Mouse (Mus musculus): ENCODE results near the gene Cdk15. TPM values are rescaled to one million over a fixed set of nuclear protein-coding genes. Genes with fewer than 3 reads are reported as not detected.

Gene Cdk15
- polyA plus RNA-seq, 1 experiment from 2014 or later = 0.84 TPM

- H3K9ac ChIP-seq (ENCODE audit: low read depth, low read length) = peak overlapping the region; percentile 47
- H3K4me3 ChIP-seq (replicated peaks; ENCODE audit: low read depth, low read length) = peak overlapping the region; percentile 68
- TF ChIP-seq CTCF (IDR thresholded peaks at IDR 0.05; ENCODE audit: low read depth) = peak; percentile 88
- ATAC-seq (replicated peaks; ENCODE audit: low FRiP score, low read depth) = peak; percentile 50
- no peaks in the 10 kb centered on the region for H3K4me1 ChIP-seq (replicated peaks; ENCODE audit: insufficient read depth, low read length)
- no peaks in the 10 kb centered on the region for H3K27me3 ChIP-seq (ENCODE audit: insufficient read depth, low read length)
- under 1% methylated on average over 19 of the region's 19 CpGs for WGBS
- peak overlapping the region; percentile 43 for H3K27ac ChIP-seq
- peak overlapping the region; percentile 70 for H3K4me2 ChIP-seq (ENCODE audit: low read length)
- peak; percentile 88 for DNase-seq (ENCODE audit: low spot score)
- H3K36me3 ChIP-seq (ENCODE audit: insufficient read depth, low read length) = no peaks in the 10 kb centered on the region
- H3K9me3 ChIP-seq (replicated peaks; ENCODE audit: low read length) = no peaks in the 10 kb centered on the region
Observed at GRCm38 (mm10) chr1:59237614-59238211, 19.0 kb upstream of the Cdk15 start.

- H3K27ac ChIP-seq = no peak overlapping the region
- WGBS = 71% methylated on average over 2 of the region's 2 CpGs
Observed at GRCm38 (mm10) chr1:59243770-59244169, 12.9 kb upstream of the Cdk15 start.

GRCm38 (mm10) chr1:59247602-59248001 lies 9.1 kb upstream of the Cdk15 start:
- H3K4me2 ChIP-seq (ENCODE audit: low read length) = peak overlapping the region; percentile 35; the same call in 1 of the 2 replicates
- no peak overlapping the region for H3K4me3 ChIP-seq (replicated peaks; ENCODE audit: low read depth, low read length)
- no peak overlapping the region for H3K9ac ChIP-seq (ENCODE audit: low read depth, low read length)
- peak; percentile 90 for TF ChIP-seq CTCF (IDR thresholded peaks at IDR 0.05; ENCODE audit: low read depth)
- no peaks in the 10 kb centered on the region for H3K9me3 ChIP-seq (replicated peaks; ENCODE audit: low read length)
- H3K4me1 ChIP-seq (replicated peaks; ENCODE audit: insufficient read depth, low read length) = no peaks in the 10 kb centered on the region; the same call in 1 of the 2 replicates
- ATAC-seq (replicated peaks; ENCODE audit: low FRiP score, low read depth) = peak; percentile 33; the same call in 1 of the 2 replicates
- H3K27me3 ChIP-seq (ENCODE audit: insufficient read depth, low read length) = no peaks in the 10 kb centered on the region
- H3K36me3 ChIP-seq (ENCODE audit: insufficient read depth, low read length) = no peaks in the 10 kb centered on the region
- no peak overlapping the region for H3K27ac ChIP-seq
- WGBS = 3% methylated on average over 9 of the region's 9 CpGs
- DNase-seq (ENCODE audit: low spot score) = peak; percentile 87

More at GRCm38 (mm10) chr1:59243770-59244169, 12.9 kb upstream of the Cdk15 start:
- DNase-seq (ENCODE audit: low spot score) (no peak), ATAC-seq (replicated peaks; ENCODE audit: low FRiP score, low read depth) (no peak)
- Histone ChIP-seq H3K4me2 (ENCODE audit: low read length) (no peak overlapping the region), H3K27me3 (ENCODE audit: insufficient read depth, low read length) (no peaks in the 10 kb centered on the region), H3K4me3 (replicated peaks; ENCODE audit: low read depth, low read length) (no peak overlapping the region), H3K4me1 (replicated peaks; ENCODE audit: insufficient read depth, low read length) (no peaks in the 10 kb centered on the region; the same call in 1 of the 2 replicates), H3K9me3 (replicated peaks; ENCODE audit: low read length) (no peaks in the 10 kb centered on the region), H3K36me3 (ENCODE audit: insufficient read depth, low read length) (no peaks in the 10 kb centered on the region), H3K9ac (ENCODE audit: low read depth, low read length) (no peak overlapping the region)
- TF ChIP-seq CTCF (IDR thresholded peaks at IDR 0.05; ENCODE audit: low read depth) = peak; percentile 16; the same call in 1 of the 2 replicates

DNA sequence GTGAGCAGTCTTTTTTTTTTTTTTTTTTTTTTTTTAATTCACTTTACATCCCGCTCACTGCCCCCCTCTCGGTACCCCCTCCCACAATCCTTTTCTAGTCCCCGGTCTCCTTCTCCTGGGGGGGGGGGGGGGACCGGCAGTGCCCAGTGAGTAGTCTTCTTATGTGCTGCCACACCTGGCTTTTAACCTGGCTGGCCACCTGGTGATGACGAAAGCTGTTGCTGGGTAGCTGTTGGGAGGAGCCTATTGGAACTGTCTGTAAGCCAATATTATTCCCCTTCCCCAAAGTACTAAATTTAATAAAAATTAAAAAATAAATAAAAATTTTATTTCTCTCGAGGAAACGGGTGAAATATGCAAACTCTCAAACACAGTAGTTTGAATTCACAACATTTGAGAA lies 3.9 kb upstream of the Cdk15 start:
- Histone ChIP-seq H3K27me3 (ENCODE audit: insufficient read depth, low read length) (no peaks in the 10 kb centered on the region), H3K4me1 (replicated peaks; ENCODE audit: insufficient read depth, low read length) (0 out of 2 replicates have a peak, but pooled peaks cover 7% of the 10 kb centered on the region), H3K27ac (no peak overlapping the region), H3K4me3 (replicated peaks; ENCODE audit: low read depth, low read length) (no peak overlapping the region; the same call in 1 of the 2 replicates), H3K9ac (ENCODE audit: low read depth, low read length) (no peak overlapping the region), H3K9me3 (replicated peaks; ENCODE audit: low read length) (no peaks in the 10 kb centered on the region), H3K36me3 (ENCODE audit: insufficient read depth, low read length) (no peaks in the 10 kb centered on the region), H3K4me2 (ENCODE audit: low read length) (peak overlapping the region; percentile 31)
- DNase-seq (ENCODE audit: low spot score) (peak; percentile 25), ATAC-seq (replicated peaks; ENCODE audit: low FRiP score, low read depth) (no peak)
- 17% methylated on average over 5 of the region's 7 CpGs for WGBS
- TF ChIP-seq CTCF (IDR thresholded peaks at IDR 0.05; ENCODE audit: low read depth) = no peak

- peak overlapping the region; percentile 31 for H3K4me2 ChIP-seq (ENCODE audit: low read length)
- H3K4me3 ChIP-seq (replicated peaks; ENCODE audit: low read depth, low read length) = no peak overlapping the region; the same call in 1 of the 2 replicates
- no peak overlapping the region for H3K9ac ChIP-seq (ENCODE audit: low read depth, low read length)
- 6% methylated on average over 16 of the region's 18 CpGs for WGBS
- ATAC-seq (replicated peaks; ENCODE audit: low FRiP score, low read depth) = no peak
- H3K36me3 ChIP-seq (ENCODE audit: insufficient read depth, low read length) = no peaks in the 10 kb centered on the region
- no peaks in the 10 kb centered on the region for H3K9me3 ChIP-seq (replicated peaks; ENCODE audit: low read length)
- H3K27me3 ChIP-seq (ENCODE audit: insufficient read depth, low read length) = no peaks in the 10 kb centered on the region
- H3K4me1 ChIP-seq (replicated peaks; ENCODE audit: insufficient read depth, low read length) = 0 out of 2 replicates have a peak, but pooled peaks cover 7% of the 10 kb centered on the region
- peak; percentile 29 for DNase-seq (ENCODE audit: low spot score)
- TF ChIP-seq CTCF (IDR thresholded peaks at IDR 0.05; ENCODE audit: low read depth) = no peak
- H3K27ac ChIP-seq = no peak overlapping the region
Observed at GRCm38 (mm10) chr1:59253301-59253909, 3.3 kb upstream of the Cdk15 start.

- Histone ChIP-seq H3K27me3 (ENCODE audit: insufficient read depth, low read length) (no peaks in the 10 kb centered on the region), H3K9me3 (replicated peaks; ENCODE audit: low read length) (no peaks in the 10 kb centered on the region), H3K36me3 (ENCODE audit: insufficient read depth, low read length) (no peaks in the 10 kb centered on the region), H3K4me1 (replicated peaks; ENCODE audit: insufficient read depth, low read length) (0 out of 2 replicates have a peak, but pooled peaks cover 7% of the 10 kb centered on the region), H3K4me2 (ENCODE audit: low read length) (no peak overlapping the region), H3K9ac (ENCODE audit: low read depth, low read length) (no peak overlapping the region), H3K27ac (no peak overlapping the region), H3K4me3 (replicated peaks; ENCODE audit: low read depth, low read length) (no peak overlapping the region)
- ATAC-seq (replicated peaks; ENCODE audit: low FRiP score, low read depth) = no peak
- 19% methylated on average over 3 of the region's 3 CpGs for WGBS
- no peak for TF ChIP-seq CTCF (IDR thresholded peaks at IDR 0.05; ENCODE audit: low read depth)
- peak; percentile 33 for DNase-seq (ENCODE audit: low spot score)
Observed at GRCm38 (mm10) chr1:59257736-59258135, 1.0 kb downstream of the Cdk15 start.
